Mouse (Mus musculus) heart, adult 2 months (tissue): ENCODE results near the gene Sumo3.

Experiments used
- CTCF ChIP-seq: fragments of 200-600 bp; IDR thresholded peaks from 2 replicates; pipeline ENCODE4 v1.8.1; 2022; ENCODE audit warnings: antibody characterized with exemption, mild to moderate bottlenecking, moderate library complexity
- EP300 ChIP-seq: fragments of 200-500 bp; IDR thresholded peaks from 2 replicates; pipeline ENCODE4 v1.6.1; 2011; ENCODE audit warnings: low read depth, low read length, control low read depth; ENCODE audit not compliant: insufficient read depth

GRCm38 (mm10) chr10:77626591-77626990, 20.7 kb downstream of the Sumo3 start:
- TF ChIP-seq CTCF = no peak
- TF ChIP-seq EP300 = no peak
